Mouse (Mus musculus): ENCODE measurements around the gene Mecom. TPM values are rescaled to one million over a fixed set of nuclear protein-coding genes. Genes with fewer than 3 reads are reported as not detected.

The Mecom gene
- polyA plus RNA-seq, 1 experiment from 2014 or later, result 10.2 TPM

DNA sequence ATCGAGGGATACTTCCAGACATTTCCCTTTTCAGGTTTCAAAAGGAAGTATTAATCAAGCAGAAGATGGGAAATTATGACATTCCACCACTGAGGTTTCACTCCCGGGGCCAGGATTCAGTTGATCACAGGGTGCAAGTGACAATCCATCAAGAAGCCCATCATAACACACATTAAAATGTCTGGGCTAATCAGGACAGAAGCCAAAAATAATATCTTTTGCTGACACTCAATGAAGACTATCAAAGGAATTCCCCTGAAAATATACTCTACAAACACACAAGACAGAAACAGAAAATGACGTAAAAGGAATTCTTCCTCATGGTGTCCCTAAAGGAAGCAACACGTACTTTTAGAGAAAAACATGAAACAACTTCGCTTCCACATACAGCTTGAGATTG is 371.2 kb downstream of the Mecom start:
- Histone ChIP-seq H3K9me3 (ENCODE audit: control insufficient read depth, low read length) (peaks cover 4% of the 10 kb centered on the region; the same call in 1 of the 2 replicates), H3K36me3 (ENCODE audit: control insufficient read depth, insufficient read depth, low read length) (no peaks in the 10 kb centered on the region), H3K4me1 (ENCODE audit: control insufficient read depth, insufficient read depth, low read length) (no peaks in the 10 kb centered on the region), H3K27ac (ENCODE audit: low read length) (no peak overlapping the region), H3K4me2 (ENCODE audit: low read depth, low read length) (no peak overlapping the region), H3K9ac (ENCODE audit: low read depth, low read length) (no peak overlapping the region), H3K4me3 (ENCODE audit: low read length) (no peak overlapping the region), H3K27me3 (replicated peaks; ENCODE audit: control insufficient read depth, insufficient read depth, low read length) (no peaks in the 10 kb centered on the region)
- no peak for ATAC-seq
- WGBS, result 77% methylated on average over 5 of the region's 5 CpGs

- H3K27me3 ChIP-seq (replicated peaks; ENCODE audit: control insufficient read depth, insufficient read depth, low read length), result no peaks in the 10 kb centered on the region
- H3K4me1 ChIP-seq (ENCODE audit: control insufficient read depth, insufficient read depth, low read length), result no peaks in the 10 kb centered on the region
- H3K9ac ChIP-seq (ENCODE audit: low read depth, low read length), result no peak overlapping the region
- H3K9me3 ChIP-seq (ENCODE audit: control insufficient read depth, low read length), result peaks cover 4% of the 10 kb centered on the region; the same call in 1 of the 2 replicates
- H3K4me2 ChIP-seq (ENCODE audit: low read depth, low read length), result no peak overlapping the region
- 62% methylated on average over 3 of the region's 3 CpGs for WGBS
- ATAC-seq, result peak; percentile 95
- no peak overlapping the region for H3K27ac ChIP-seq (ENCODE audit: low read length)
- no peaks in the 10 kb centered on the region for H3K36me3 ChIP-seq (ENCODE audit: control insufficient read depth, insufficient read depth, low read length)
- H3K4me3 ChIP-seq (ENCODE audit: low read length), result no peak overlapping the region
These were observed 374.0 kb downstream of the Mecom start for GRCm38 (mm10) chr3:30173812-30174211.

DNA sequence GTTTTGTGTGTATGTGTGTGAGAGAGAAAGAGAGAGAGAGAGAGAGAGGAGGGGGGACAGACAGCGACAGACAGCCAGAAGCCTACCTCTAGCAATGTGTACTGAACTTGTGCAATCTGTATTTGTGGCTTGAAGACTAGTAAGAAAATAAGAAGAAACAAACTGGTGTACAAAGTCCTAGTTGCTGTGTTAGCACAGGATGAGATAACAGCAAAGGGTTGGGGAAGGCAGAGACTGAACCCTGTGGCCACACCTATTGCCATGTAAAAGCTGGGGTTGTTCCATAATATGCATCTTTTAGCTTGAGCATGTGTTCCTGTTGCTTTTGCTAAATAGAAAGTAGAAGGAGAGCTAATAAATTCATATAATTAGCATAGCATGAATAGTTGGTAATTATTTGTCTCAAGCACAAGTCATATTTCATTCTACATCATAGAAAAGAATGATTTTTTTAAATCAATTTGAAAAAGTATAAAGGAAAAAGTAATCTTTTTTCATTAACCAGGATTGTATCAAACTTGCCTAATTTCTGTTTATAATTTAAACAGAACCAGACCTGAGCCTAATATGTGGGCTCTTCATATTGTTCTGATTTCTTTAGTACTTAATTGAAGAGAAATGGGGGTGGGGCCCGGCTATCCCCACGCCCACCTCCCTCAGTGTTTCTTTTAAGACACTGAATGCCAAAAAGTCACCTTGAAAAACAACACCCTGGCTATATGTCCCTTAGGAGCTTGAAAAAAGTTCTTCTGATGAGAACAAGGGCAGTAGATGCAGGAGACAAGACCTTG is 379.2 kb downstream of the Mecom start:
- Histone ChIP-seq H3K36me3 (ENCODE audit: control insufficient read depth, insufficient read depth, low read length) (no peaks in the 10 kb centered on the region), H3K27ac (ENCODE audit: low read length) (peak overlapping the region; percentile 26; the same call in 1 of the 2 replicates), H3K4me3 (ENCODE audit: low read length) (no peak overlapping the region), H3K9me3 (ENCODE audit: control insufficient read depth, low read length) (no peaks in the 10 kb centered on the region), H3K27me3 (replicated peaks; ENCODE audit: control insufficient read depth, insufficient read depth, low read length) (no peaks in the 10 kb centered on the region), H3K4me2 (ENCODE audit: low read depth, low read length) (no peak overlapping the region), H3K9ac (ENCODE audit: low read depth, low read length) (no peak overlapping the region), H3K4me1 (ENCODE audit: control insufficient read depth, insufficient read depth, low read length) (no peaks in the 10 kb centered on the region)
- 83% methylated on average over 3 of the region's 3 CpGs for WGBS
- peak; percentile 87 for ATAC-seq

DNA sequence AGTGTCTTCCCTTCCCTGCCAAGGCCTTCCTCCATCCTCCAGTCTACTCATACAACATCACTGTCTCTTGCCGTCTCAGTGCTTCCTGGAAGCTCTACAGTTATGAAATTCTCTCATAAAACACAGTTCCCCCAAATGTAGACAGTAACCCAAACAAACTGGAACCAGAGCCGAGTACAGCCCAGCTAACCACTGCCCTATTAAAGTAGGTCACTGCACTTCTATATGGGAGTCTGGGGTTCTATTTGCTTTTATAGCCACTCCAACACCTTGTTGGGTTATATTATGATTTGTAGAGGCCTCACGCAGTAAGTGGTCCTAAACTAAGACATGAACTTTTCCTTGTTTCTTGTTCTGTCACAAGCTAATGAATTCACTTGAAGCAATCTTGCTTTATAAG is 380.8 kb downstream of the Mecom start:
- no peak overlapping the region for H3K4me3 ChIP-seq (ENCODE audit: low read length)
- no peaks in the 10 kb centered on the region for H3K27me3 ChIP-seq (replicated peaks; ENCODE audit: control insufficient read depth, insufficient read depth, low read length)
- no peaks in the 10 kb centered on the region for H3K9me3 ChIP-seq (ENCODE audit: control insufficient read depth, low read length)
- no peak overlapping the region for H3K9ac ChIP-seq (ENCODE audit: low read depth, low read length)
- H3K27ac ChIP-seq (ENCODE audit: low read length), result no peak overlapping the region
- no peak for ATAC-seq
- 0 out of 2 replicates have a peak, but pooled peaks cover 2% of the 10 kb centered on the region for H3K4me1 ChIP-seq (ENCODE audit: control insufficient read depth, insufficient read depth, low read length)
- no peaks in the 10 kb centered on the region for H3K36me3 ChIP-seq (ENCODE audit: control insufficient read depth, insufficient read depth, low read length)
- no peak overlapping the region for H3K4me2 ChIP-seq (ENCODE audit: low read depth, low read length)
- WGBS, result 73% methylated on average over 3 of the region's 3 CpGs

DNA sequence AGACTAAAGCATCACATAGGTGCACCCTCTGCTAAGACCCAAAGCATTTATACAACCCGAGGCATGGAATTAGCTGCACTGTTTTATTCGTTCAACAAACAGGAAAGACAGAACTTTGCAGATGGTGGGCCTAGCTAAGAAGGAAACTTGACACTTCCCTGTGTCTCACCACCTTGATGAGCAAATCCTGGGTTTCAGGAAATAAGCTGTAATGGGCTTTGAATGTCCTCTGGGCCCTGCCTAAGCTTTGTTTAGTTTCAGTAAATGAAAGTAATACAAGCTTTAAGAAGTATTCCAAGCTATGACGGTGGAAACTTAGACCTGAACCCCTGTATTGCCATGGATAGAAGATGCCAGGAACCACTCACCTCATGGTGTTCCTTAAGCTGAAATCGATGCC is 383.0 kb downstream of the Mecom start:
- Histone ChIP-seq H3K4me1 (ENCODE audit: control insufficient read depth, insufficient read depth, low read length) (0 out of 2 replicates have a peak, but pooled peaks cover 7% of the 10 kb centered on the region), H3K9me3 (ENCODE audit: control insufficient read depth, low read length) (no peaks in the 10 kb centered on the region), H3K9ac (ENCODE audit: low read depth, low read length) (no peak overlapping the region), H3K4me3 (ENCODE audit: low read length) (no peak overlapping the region), H3K4me2 (ENCODE audit: low read depth, low read length) (no peak overlapping the region), H3K36me3 (ENCODE audit: control insufficient read depth, insufficient read depth, low read length) (no peaks in the 10 kb centered on the region), H3K27me3 (replicated peaks; ENCODE audit: control insufficient read depth, insufficient read depth, low read length) (no peaks in the 10 kb centered on the region), H3K27ac (ENCODE audit: low read length) (no peak overlapping the region)
- 69% methylated on average over 4 of the region's 4 CpGs for WGBS
- ATAC-seq, result no peak

DNA sequence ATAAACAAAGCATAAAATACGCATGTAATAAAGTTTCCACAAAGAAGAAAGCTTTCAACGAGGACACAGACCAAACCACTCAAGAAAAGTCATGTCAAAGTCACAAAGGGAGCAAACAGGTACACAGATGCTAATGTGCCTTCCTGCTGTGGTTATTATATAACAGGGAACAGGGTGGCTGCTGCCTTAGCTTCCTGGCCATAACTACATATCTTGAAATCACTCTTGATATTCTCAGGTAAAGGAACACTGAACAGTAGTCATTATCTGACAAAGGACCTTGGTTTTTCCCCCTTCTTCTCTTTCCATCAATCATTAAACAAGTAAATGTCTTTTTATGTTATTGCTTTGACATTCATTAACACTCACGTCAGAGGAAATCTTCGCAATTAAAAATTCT is 384.4 kb downstream of the Mecom start:
- H3K9me3 ChIP-seq (ENCODE audit: control insufficient read depth, low read length), result no peaks in the 10 kb centered on the region

GRCm38 (mm10) chr3:30160961-30161670 is 386.7 kb downstream of the Mecom start:
- Histone ChIP-seq H3K9me3 (ENCODE audit: control insufficient read depth, low read length) (no peaks in the 10 kb centered on the region), H3K4me1 (ENCODE audit: control insufficient read depth, insufficient read depth, low read length) (0 out of 2 replicates have a peak, but pooled peaks cover 7% of the 10 kb centered on the region), H3K9ac (ENCODE audit: low read depth, low read length) (no peak overlapping the region), H3K4me2 (ENCODE audit: low read depth, low read length) (no peak overlapping the region), H3K36me3 (ENCODE audit: control insufficient read depth, insufficient read depth, low read length) (no peaks in the 10 kb centered on the region), H3K27me3 (replicated peaks; ENCODE audit: control insufficient read depth, insufficient read depth, low read length) (no peaks in the 10 kb centered on the region), H3K4me3 (ENCODE audit: low read length) (no peak overlapping the region), H3K27ac (ENCODE audit: low read length) (no peak overlapping the region)
- 75% methylated on average over 5 of the region's 5 CpGs for WGBS
- ATAC-seq, result peak; percentile 57

More for the DNA sequence above, 384.4 kb downstream of the Mecom start:
- Histone ChIP-seq H3K4me1 (ENCODE audit: control insufficient read depth, insufficient read depth, low read length) (0 out of 2 replicates have a peak, but pooled peaks cover 7% of the 10 kb centered on the region), H3K9ac (ENCODE audit: low read depth, low read length) (no peak overlapping the region), H3K27me3 (replicated peaks; ENCODE audit: control insufficient read depth, insufficient read depth, low read length) (no peaks in the 10 kb centered on the region), H3K36me3 (ENCODE audit: control insufficient read depth, insufficient read depth, low read length) (no peaks in the 10 kb centered on the region), H3K4me2 (ENCODE audit: low read depth, low read length) (no peak overlapping the region), H3K27ac (ENCODE audit: low read length) (no peak overlapping the region), H3K4me3 (ENCODE audit: low read length) (no peak overlapping the region)
- ATAC-seq, result peak; percentile 71
- WGBS, result 38% methylated on average over 4 of the region's 4 CpGs

DNA sequence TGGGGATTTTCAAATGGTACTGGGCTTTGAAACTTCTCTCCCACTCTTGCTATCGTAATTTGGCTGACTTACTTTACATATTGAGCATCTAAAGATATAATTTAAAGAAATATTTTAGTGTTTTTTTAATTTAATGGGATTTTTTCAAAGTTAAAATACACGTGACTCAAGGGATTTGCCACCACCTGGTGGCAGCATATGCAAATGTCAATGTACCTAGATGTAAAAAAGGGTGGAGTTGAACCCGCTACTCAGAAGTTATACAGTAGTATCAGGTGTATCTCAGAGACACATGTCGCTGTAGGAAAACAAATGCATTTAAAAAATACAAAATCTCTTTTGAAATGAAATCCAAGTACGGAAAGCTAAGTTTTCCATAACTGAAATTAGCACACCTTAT is 387.5 kb downstream of the Mecom start:
- H3K9ac ChIP-seq (ENCODE audit: low read depth, low read length), result no peak overlapping the region
- WGBS, result 81% methylated on average over 5 of the region's 5 CpGs
- H3K4me3 ChIP-seq (ENCODE audit: low read length), result no peak overlapping the region
- 0 out of 2 replicates have a peak, but pooled peaks cover 7% of the 10 kb centered on the region for H3K4me1 ChIP-seq (ENCODE audit: control insufficient read depth, insufficient read depth, low read length)
- ATAC-seq, result no peak
- no peaks in the 10 kb centered on the region for H3K36me3 ChIP-seq (ENCODE audit: control insufficient read depth, insufficient read depth, low read length)
- H3K9me3 ChIP-seq (ENCODE audit: control insufficient read depth, low read length), result no peaks in the 10 kb centered on the region
- no peak overlapping the region for H3K4me2 ChIP-seq (ENCODE audit: low read depth, low read length)
- H3K27ac ChIP-seq (ENCODE audit: low read length), result no peak overlapping the region
- H3K27me3 ChIP-seq (replicated peaks; ENCODE audit: control insufficient read depth, insufficient read depth, low read length), result no peaks in the 10 kb centered on the region

DNA sequence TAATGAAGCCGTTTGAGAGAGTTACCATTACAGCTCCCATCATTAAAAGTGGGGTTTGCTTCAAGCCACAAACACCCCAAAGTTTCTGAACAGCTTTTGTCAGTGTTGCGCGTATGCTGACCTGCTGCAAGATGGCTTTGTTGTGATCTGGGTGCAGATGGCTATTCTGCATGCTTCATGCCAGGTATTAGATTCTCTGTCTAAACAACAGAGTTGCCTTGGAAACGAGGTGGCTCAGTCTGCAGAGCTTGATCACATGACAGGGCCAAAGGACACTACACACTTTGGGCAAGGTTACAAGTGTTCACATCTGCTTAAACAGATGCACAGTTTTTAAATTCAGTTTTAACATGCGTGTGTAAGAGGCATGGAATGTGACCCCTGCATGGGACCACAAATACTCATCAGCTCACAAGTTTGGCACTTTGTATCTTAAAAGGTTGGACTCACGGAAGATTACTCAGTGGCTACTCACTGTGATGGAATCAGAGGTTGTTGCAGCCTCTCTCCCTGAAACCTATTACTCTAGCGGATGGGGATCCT is 390.6 kb downstream of the Mecom start:
- H3K27ac ChIP-seq (ENCODE audit: low read length), result no peak overlapping the region
- ATAC-seq, result no peak
- H3K4me2 ChIP-seq (ENCODE audit: low read depth, low read length), result no peak overlapping the region
- H3K36me3 ChIP-seq (ENCODE audit: control insufficient read depth, insufficient read depth, low read length), result no peaks in the 10 kb centered on the region
- H3K4me3 ChIP-seq (ENCODE audit: low read length), result no peak overlapping the region
- 0 out of 2 replicates have a peak, but pooled peaks cover 7% of the 10 kb centered on the region for H3K4me1 ChIP-seq (ENCODE audit: control insufficient read depth, insufficient read depth, low read length)
- WGBS, result 80% methylated on average over 7 of the region's 7 CpGs
- H3K27me3 ChIP-seq (replicated peaks; ENCODE audit: control insufficient read depth, insufficient read depth, low read length), result no peaks in the 10 kb centered on the region
- no peaks in the 10 kb centered on the region for H3K9me3 ChIP-seq (ENCODE audit: control insufficient read depth, low read length)
- H3K9ac ChIP-seq (ENCODE audit: low read depth, low read length), result no peak overlapping the region
